Mouse (Mus musculus): ENCODE measurements around the gene Etnk2. TPM values are rescaled to one million over a fixed set of nuclear protein-coding genes. Genes with fewer than 3 reads are reported as not detected.

Etnk2 gene
- total RNA-seq (2023), result 0.43 to 0.88 TPM in 2 of 4 replicates, not detected in the others

GRCm38 (mm10) chr1:133363276-133364021, at the start of gene Etnk2:
Gene Etnk2, plus strand, starts transcription at chr1:133363572.

GRCm38 (mm10) chr1:133321267-133321925, 42.0 kb upstream of the Etnk2 start, which contains the start of gene Kiss1:
Gene Kiss1, plus strand, starts transcription at chr1:133321875.

GRCm38 (mm10) chr1:133350210-133350609, 13.2 kb upstream of the Etnk2 start, which contains the start of gene Ren1:
Gene Ren1, plus strand, starts transcription at chr1:133350510.

GRCm38 (mm10) chr1:133423543-133424480, 60.4 kb downstream of the Etnk2 start, which contains the start of gene Sox13:
Gene Sox13, minus strand, starts transcription at chr1:133424377.

Other genes starting within 250 kb of the Etnk2 start
- gene Ppp1r15b, start 232.4 kb upstream of the Etnk2 start, total RNA-seq (2023), result 84.0 to 88.1 TPM (median 85.7 TPM) in 4 replicates
- gene Plekha6, start 199.4 kb upstream of the Etnk2 start, total RNA-seq (2023), result 5.1 to 6.2 TPM (median 5.3 TPM) in 4 replicates
- not detected in 4 replicates for gene Golt1a, start 53.8 kb upstream of the Etnk2 start, total RNA-seq (2023)
- gene Kiss1, start 41.7 kb upstream of the Etnk2 start, total RNA-seq (2023), result not detected in 4 replicates
- gene Ren1, start 13.1 kb upstream of the Etnk2 start, total RNA-seq (2023), result not detected in 4 replicates
- 0.76 to 1.8 TPM (median 1.1 TPM) in 4 replicates for gene Sox13, start 60.8 kb downstream of the Etnk2 start, total RNA-seq (2023)
- 152 to 175 TPM (median 164 TPM) in 4 replicates for gene Snrpe, start 246.7 kb downstream of the Etnk2 start, total RNA-seq (2023)